In the genomic region with DNA sequence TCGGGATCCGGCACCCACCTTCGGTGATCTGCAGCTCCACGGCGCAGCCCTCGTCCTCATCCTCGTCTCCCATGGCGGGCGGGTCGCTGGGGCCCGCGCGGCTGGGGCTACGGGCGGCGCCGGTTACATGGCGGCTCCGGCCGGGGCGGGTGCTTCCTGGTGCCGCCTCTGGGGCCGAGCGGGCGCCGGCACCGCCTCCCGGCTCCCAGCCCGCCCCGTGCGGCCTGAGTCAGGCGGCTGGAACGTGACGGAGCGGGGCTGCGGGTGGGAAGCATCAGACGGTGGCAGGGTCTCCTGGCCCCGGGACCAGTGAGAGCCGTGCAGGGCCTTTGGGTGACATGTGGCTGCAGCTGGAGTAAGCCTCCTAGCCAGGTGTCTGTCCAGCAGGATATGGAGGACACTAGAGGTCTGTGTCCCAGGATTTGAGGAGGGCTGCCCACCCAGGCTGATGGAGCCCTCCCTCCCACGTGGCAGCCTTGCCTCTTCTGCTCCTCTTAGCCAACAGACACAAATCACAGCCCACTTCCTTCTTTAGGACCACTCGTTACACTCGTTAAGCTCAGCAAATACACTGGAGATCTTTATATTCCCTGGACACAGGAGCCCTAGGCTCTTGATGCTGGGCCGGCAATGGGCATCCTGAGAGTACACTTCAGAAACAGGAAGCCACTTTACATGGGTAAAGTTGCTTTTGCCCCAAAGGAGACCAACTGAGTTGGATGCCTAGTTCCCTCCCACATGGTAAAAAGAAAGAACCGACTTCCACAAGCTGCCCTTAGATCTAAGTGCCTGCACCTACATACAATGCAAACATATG, we compare ENCODE assay signal across 8 mouse cellular contexts. TPM values are rescaled to one million over a fixed set of nuclear protein-coding genes. Genes with fewer than 3 reads are reported as not detected.
DNase-seq lines count a peak whose midpoint lies in the region; ATAC-seq and TF ChIP-seq lines count a peak whose summit lies in the region.

A gene (minus strand): TSS at position 162 of the 817 bp plus-strand sequence.

- no peak for TF ChIP-seq EP300 in stomach, postnatal 0 days (optimal IDR thresholded peaks at IDR 0.05)

- peak; percentile 79 for ATAC-seq in forebrain, embryonic 12.5 days (ENCODE audit: low FRiP score)
- peak; percentile 79 for ATAC-seq in liver, embryonic 15.5 days (ENCODE audit: insufficient read depth)
- peak; percentile 90 for ATAC-seq in stomach, postnatal 0 days (ENCODE audit: low FRiP score, low TSS enrichment)

- no peak for TF ChIP-seq CTCF in brain, embryonic 14.5 days (IDR thresholded peaks at IDR 0.05; ENCODE audit: borderline replicate concordance, extremely low read depth, insufficient read depth, insufficient read length)
- TF ChIP-seq CTCF in stomach, postnatal 0 days (IDR thresholded peaks at IDR 0.05; ENCODE audit: low read depth): no peak; the same call in 1 of the 2 replicates

- no peak within 1 kb of the TSS for H3K27ac ChIP-seq in forebrain, embryonic 12.5 days
- H3K27ac ChIP-seq in liver, embryonic 15.5 days (replicated peaks): 0 out of 2 replicates have a peak within 1 kb of the TSS, but pooled peaks have one; percentile 19
- H3K27ac ChIP-seq in stomach, postnatal 0 days (replicated peaks): peak within 1 kb of the TSS; percentile 30

- DNase-seq in CD8-positive naive resting alpha-beta T cell, adult 2 months (ENCODE audit: low read depth in 2 of 2, low spot score in 2 of 2): peak; percentile 21 to 29
- DNase-seq in brain, embryonic 14.5 days (ENCODE audit: low read depth): peak; percentile 51
- DNase-seq in heart, postnatal 10 days: peak; percentile 76 to 79
- DNase-seq in kidney, postnatal 36 days: peak; percentile 70 to 89
- peak; percentile 32 for DNase-seq in natural killer cell, adult 2 months (ENCODE audit: low spot score in 2 of 2)
- DNase-seq in stomach, postnatal 0 days (ENCODE audit: low spot score): peak; percentile 81

- peaks cover 23% of the 10 kb centered on the region for H3K4me1 ChIP-seq in forebrain, embryonic 12.5 days
- peaks cover 22% of the 10 kb centered on the region for H3K4me1 ChIP-seq in liver, embryonic 15.5 days (replicated peaks)
- H3K4me1 ChIP-seq in stomach, postnatal 0 days (replicated peaks; ENCODE audit: control insufficient read depth, insufficient read depth): no peaks in the 10 kb centered on the region; the same call in 1 of the 2 replicates

- intact Hi-C loops in heart, postnatal 10 days (cut with DNase I): loop anchor here (2.0 kb wide), 1 partner anchor 68 kb away; a partner anchor contains a TSS

- TF ChIP-seq POLR2A in brain, embryonic 14.5 days (IDR thresholded peaks at IDR 0.05; ENCODE audit: borderline replicate concordance, extremely low read depth, insufficient read depth, insufficient read length, poor library complexity, severe bottlenecking): no peak

- no peaks in the 10 kb centered on the region for H3K9me3 ChIP-seq in forebrain, embryonic 12.5 days
- H3K9me3 ChIP-seq in liver, embryonic 15.5 days (replicated peaks): no peaks in the 10 kb centered on the region
- H3K9me3 ChIP-seq in stomach, postnatal 0 days (ENCODE audit: control insufficient read depth, low read length): no peaks in the 10 kb centered on the region

- H3K9ac ChIP-seq in forebrain, embryonic 12.5 days: peak within 1 kb of the TSS; percentile 74
- peak within 1 kb of the TSS; percentile 63 for H3K9ac ChIP-seq in liver, embryonic 15.5 days
- peak within 1 kb of the TSS; percentile 80 for H3K9ac ChIP-seq in stomach, postnatal 0 days (ENCODE audit: low read length)

- 2% methylated on average over 40 of the region's 44 CpGs for WGBS in forebrain, embryonic 12.5 days
- WGBS in liver, embryonic 15.5 days (ENCODE audit: insufficient replicate concordance): 1% methylated on average over 44 of the region's 44 CpGs
- WGBS in stomach, postnatal 0 days: under 1% methylated on average over 32 of the region's 44 CpGs

- H3K27me3 ChIP-seq in forebrain, embryonic 12.5 days: peaks cover 90% of the 10 kb centered on the region
- H3K27me3 ChIP-seq in liver, embryonic 15.5 days: peaks cover 44% of the 10 kb centered on the region
- H3K27me3 ChIP-seq in stomach, postnatal 0 days (ENCODE audit: control insufficient read depth, insufficient read depth, low read length): no peaks in the 10 kb centered on the region

- peak within 1 kb of the TSS; percentile 100 for H3K4me2 ChIP-seq in forebrain, embryonic 12.5 days
- H3K4me2 ChIP-seq in liver, embryonic 15.5 days: peak within 1 kb of the TSS; percentile 94
- peak within 1 kb of the TSS; percentile 97 for H3K4me2 ChIP-seq in stomach, postnatal 0 days (replicated peaks; ENCODE audit: low read depth)

- H3K36me3 ChIP-seq in forebrain, embryonic 12.5 days (replicated peaks): no peaks in the 10 kb centered on the region
- no peaks in the 10 kb centered on the region; the same call in 1 of the 2 replicates for H3K36me3 ChIP-seq in liver, embryonic 15.5 days (replicated peaks)
- H3K36me3 ChIP-seq in stomach, postnatal 0 days (ENCODE audit: control insufficient read depth, insufficient read depth, low read length): peaks cover 8% of the 10 kb centered on the region; the same call in 1 of the 2 replicates

- peak within 1 kb of the TSS; percentile 63 for H3K4me3 ChIP-seq in forebrain, embryonic 12.5 days (replicated peaks)
- H3K4me3 ChIP-seq in liver, embryonic 15.5 days (replicated peaks): peak within 1 kb of the TSS; percentile 66
- peak within 1 kb of the TSS; percentile 81 for H3K4me3 ChIP-seq in stomach, postnatal 0 days (ENCODE audit: low read depth, low read length)

RNA-seq across cellular contexts. Expression of the gene that starts here (rescaled TPM):
- 6.0 and 7.3 TPM in 2 replicates for polyA plus RNA-seq in brain, embryonic 14.5 days (2012; rRNA removed)
- 6.2 and 8.2 TPM in 2 replicates for polyA plus RNA-seq in forebrain, embryonic 12.5 days (2016; fragmentation: Nextera tagmentation; extraction: Ambion mirVana)
- total RNA-seq in heart, postnatal 10 days (2021): 10 to 100 TPM; 22.7 to 25.9 TPM
- 6.3 TPM in 2 replicates for polyA plus RNA-seq in liver, embryonic 15.5 days (2015; fragmentation: Nextera tagmentation; extraction: Ambion mirVana)
- 34.7 and 34.9 TPM in 2 replicates for polyA plus RNA-seq in stomach, postnatal 0 days (2015; fragmentation: Nextera tagmentation; extraction: Ambion mirVana)

Comparison
In these comparisons a context has a peak if more than half of its experiments do, and no peak if none do; other contexts are left out.
1. DNase-seq: peak in every context shown above with its lines; median percentile 81 in stomach, postnatal 0 days; 80 in kidney, postnatal 36 days; 78 in heart, postnatal 10 days; 51 in brain, embryonic 14.5 days; 32 in natural killer cell, adult 2 months; 25 in CD8-positive naive resting alpha-beta T cell, adult 2 months.